Mouse (Mus musculus) cerebellum, adult 9-11 months (tissue): Measurements from ENCODE around the gene Otud5.
"Not testable (repeated sequence)": the region's sequence is repeated elsewhere in the genome, so short reads cannot be mapped to it uniquely, and the experiment has no call there.

Source experiments
- DNase-seq: peaks from one replicate; pipeline ENCODE4 v3.0.0; 2022

The Otud5 gene

GRCm38 (mm10) chrX:7841163-7842162 is at the start of gene Otud5:
Gene Otud5 (plus strand): TSS chrX:7841364.
- peak; percentile 97 for DNase-seq

GRCm38 (mm10) chrX:7793361-7793760 is 47.8 kb upstream of the Otud5 start:
- no peak for DNase-seq

- DNase-seq: no peak
These were observed 46.1 kb upstream of the Otud5 start for GRCm38 (mm10) chrX:7795016-7795415.

- no peak for DNase-seq
These were observed 43.8 kb upstream of the Otud5 start for GRCm38 (mm10) chrX:7797327-7797726.

GRCm38 (mm10) chrX:7802157-7802556 is 39.0 kb upstream of the Otud5 start:
- not testable (repeated sequence) for DNase-seq

- not testable (repeated sequence) for DNase-seq
These were observed 26.1 kb upstream of the Otud5 start for GRCm38 (mm10) chrX:7815016-7815415.

GRCm38 (mm10) chrX:7821865-7822779 is 19.0 kb upstream of the Otud5 start, which contains the start of gene Kcnd1:
Gene Kcnd1 (plus strand): TSS chrX:7822289.
- DNase-seq: peak; percentile 49

- DNase-seq: no peak
These were observed 4.0 kb upstream of the Otud5 start for GRCm38 (mm10) chrX:7837146-7837545.

- DNase-seq: no peak
These were observed 362 bp upstream of the Otud5 start for GRCm38 (mm10) chrX:7840842-7841162.

- DNase-seq: no peak
These were observed 1.2 kb downstream of the Otud5 start for GRCm38 (mm10) chrX:7842318-7842717.

- no peak for DNase-seq
These were observed 6.7 kb downstream of the Otud5 start for GRCm38 (mm10) chrX:7847845-7848244.

GRCm38 (mm10) chrX:7854578-7854977 is 13.4 kb downstream of the Otud5 start:
- DNase-seq: no peak

GRCm38 (mm10) chrX:7859191-7859753 is 18.1 kb downstream of the Otud5 start:
- no peak for DNase-seq

- no peak for DNase-seq
These were observed 22.0 kb downstream of the Otud5 start for GRCm38 (mm10) chrX:7863181-7863580.

- no peak for DNase-seq
These were observed 23.4 kb downstream of the Otud5 start for GRCm38 (mm10) chrX:7864551-7864950.

GRCm38 (mm10) chrX:7865343-7865742 is 24.2 kb downstream of the Otud5 start:
- DNase-seq: no peak

- DNase-seq: no peak
These were observed 24.6 kb downstream of the Otud5 start for GRCm38 (mm10) chrX:7865786-7866185.

- DNase-seq: no peak
These were observed 26.0 kb downstream of the Otud5 start for GRCm38 (mm10) chrX:7867141-7867540.

GRCm38 (mm10) chrX:7868506-7868905 is 27.3 kb downstream of the Otud5 start:
- no peak for DNase-seq

- no peak for DNase-seq
These were observed 28.7 kb downstream of the Otud5 start for GRCm38 (mm10) chrX:7869826-7870225.

- peak; percentile 94 for DNase-seq
These were observed 36.8 kb downstream of the Otud5 start, which contains the start of gene Pim2 for GRCm38 (mm10) chrX:7878007-7878419. Gene Pim2 (plus strand): TSS chrX:7878262.

GRCm38 (mm10) chrX:7878495-7878894 is 37.3 kb downstream of the Otud5 start:
- peak; percentile 69 for DNase-seq

- peak; percentile 87 for DNase-seq
These were observed 38.7 kb downstream of the Otud5 start for GRCm38 (mm10) chrX:7879819-7880218.
